In genomic region chr10:91208899-91209667, GRCm38 (mm10) we compare ENCODE assay signal across 14 mouse cellular contexts. TPM values are rescaled to one million over a fixed set of nuclear protein-coding genes. Genes with fewer than 3 reads are reported as not detected.
DNase-seq lines count a peak whose midpoint lies in the region; ATAC-seq and TF ChIP-seq lines count a peak whose summit lies in the region.
"Had no signal": no experiment of that assay in that cellular context is flagged by ENCODE, and none has a peak within 500 bp of the region (broad histone marks: within the 10 kb centered on the region; RNA-seq: fewer than 3 reads in every experiment).

No protein-coding gene starts in this region.

- no peak overlapping the region for H3K4me3 ChIP-seq in forebrain, embryonic 15.5 days
- H3K4me3 ChIP-seq in forebrain, embryonic 10.5 days, result no peak overlapping the region
- no peak overlapping the region for H3K4me3 ChIP-seq in lung, postnatal 0 days (ENCODE audit: low read depth, low read length)
- no peak overlapping the region for H3K4me3 ChIP-seq in lung, adult 2 months (replicated peaks; ENCODE audit: extremely low read depth, low read depth, low read length)
- no peak overlapping the region for H3K4me3 ChIP-seq in embryonic facial prominence, embryonic 14.5 days (ENCODE audit: low read depth, low read length)
- H3K4me3 ChIP-seq: lung, embryonic 15.5 days; midbrain, embryonic 10.5 days; stomach, embryonic 15.5 days had no signal

- H3K4me2 ChIP-seq in forebrain, embryonic 15.5 days (replicated peaks), result no peak overlapping the region
- no peak overlapping the region for H3K4me2 ChIP-seq in lung, postnatal 0 days (replicated peaks; ENCODE audit: low read depth, low read length)
- no peak overlapping the region for H3K4me2 ChIP-seq in embryonic facial prominence, embryonic 14.5 days (ENCODE audit: low read depth, low read length)
- H3K4me2 ChIP-seq: lung, embryonic 15.5 days; stomach, embryonic 15.5 days had no signal

- no peaks in the 10 kb centered on the region for H3K27me3 ChIP-seq in forebrain, embryonic 15.5 days
- H3K27me3 ChIP-seq in forebrain, embryonic 10.5 days (ENCODE audit: poor library complexity, severe bottlenecking), result no peaks in the 10 kb centered on the region
- H3K27me3 ChIP-seq in lung, postnatal 0 days (replicated peaks; ENCODE audit: insufficient read depth, low read length), result no peaks in the 10 kb centered on the region
- no peaks in the 10 kb centered on the region for H3K27me3 ChIP-seq in embryonic facial prominence, embryonic 14.5 days (replicated peaks; ENCODE audit: control insufficient read depth, insufficient read depth, low read length)
- H3K27me3 ChIP-seq: lung, embryonic 15.5 days; stomach, embryonic 15.5 days had no signal

- H3K9ac ChIP-seq in forebrain, embryonic 15.5 days (replicated peaks), result no peak overlapping the region
- no peak overlapping the region for H3K9ac ChIP-seq in lung, postnatal 0 days (replicated peaks; ENCODE audit: low read depth)
- no peak overlapping the region for H3K9ac ChIP-seq in embryonic facial prominence, embryonic 14.5 days (ENCODE audit: low read depth, low read length)
- H3K9ac ChIP-seq: lung, embryonic 15.5 days; stomach, embryonic 15.5 days had no signal

- no peak overlapping the region for H3K27ac ChIP-seq in forebrain, embryonic 15.5 days (replicated peaks)
- H3K27ac ChIP-seq in forebrain, embryonic 10.5 days, result no peak overlapping the region
- H3K27ac ChIP-seq in lung, postnatal 0 days (ENCODE audit: low read length), result no peak overlapping the region
- H3K27ac ChIP-seq in embryonic facial prominence, embryonic 14.5 days (replicated peaks; ENCODE audit: low read depth, low read length), result peak overlapping the region; percentile 77
- H3K27ac ChIP-seq: lung, embryonic 15.5 days; midbrain, embryonic 10.5 days; stomach, embryonic 15.5 days had no signal

- peaks cover 8% of the 10 kb centered on the region for H3K4me1 ChIP-seq in forebrain, embryonic 15.5 days
- H3K4me1 ChIP-seq in forebrain, embryonic 10.5 days, result peaks cover 7% of the 10 kb centered on the region; the same call in 1 of the 2 replicates
- H3K4me1 ChIP-seq in lung, postnatal 0 days (ENCODE audit: insufficient read depth, low read depth, low read length), result no peaks in the 10 kb centered on the region; the same call in 1 of the 2 replicates
- H3K4me1 ChIP-seq in lung, adult 2 months (ENCODE audit: control insufficient read depth, insufficient read depth, low read length), result no peaks in the 10 kb centered on the region
- H3K4me1 ChIP-seq in embryonic facial prominence, embryonic 14.5 days (ENCODE audit: control insufficient read depth, insufficient read depth, low read length), result peaks cover 21% of the 10 kb centered on the region
- H3K4me1 ChIP-seq: lung, embryonic 15.5 days; midbrain, embryonic 10.5 days; stomach, embryonic 15.5 days had no signal

- DNase-seq in forebrain, embryonic 10.5 days (ENCODE audit: extremely low spot score, low spot score), result no peak
- DNase-seq in lung, postnatal 0 days (ENCODE audit: low spot score), result peak; percentile 29
- no peak for DNase-seq in lung, adult 2 months
- DNase-seq in embryonic facial prominence, embryonic 14.5 days (ENCODE audit: low spot score), result peak; percentile 71
- DNase-seq in cerebellum, adult 11-12 months, result no peak
- DNase-seq in urinary bladder, adult 18-20 months (ENCODE audit: low spot score in 2 of 2), result no peak
- DNase-seq: cerebellum, adult 2 months; kidney, adult 11 months had no signal

- H3K9me3 ChIP-seq in forebrain, embryonic 15.5 days, result no peaks in the 10 kb centered on the region
- no peaks in the 10 kb centered on the region for H3K9me3 ChIP-seq in forebrain, embryonic 10.5 days
- H3K9me3 ChIP-seq in lung, postnatal 0 days (ENCODE audit: low read length), result no peaks in the 10 kb centered on the region
- no peaks in the 10 kb centered on the region for H3K9me3 ChIP-seq in embryonic facial prominence, embryonic 14.5 days (ENCODE audit: control insufficient read depth, low read length)
- H3K9me3 ChIP-seq: lung, embryonic 15.5 days; midbrain, embryonic 10.5 days; stomach, embryonic 15.5 days had no signal

- WGBS in forebrain, embryonic 15.5 days, result 77% methylated on average over 11 of the region's 11 CpGs
- WGBS in forebrain, embryonic 10.5 days, result 91% methylated on average over 11 of the region's 11 CpGs
- 78% methylated on average over 11 of the region's 11 CpGs for WGBS in lung, postnatal 0 days
- 79% methylated on average over 11 of the region's 11 CpGs for WGBS in lung, adult 2 months
- 63% methylated on average over 11 of the region's 11 CpGs for WGBS in embryonic facial prominence, embryonic 14.5 days

- TF ChIP-seq EP300 in lung, postnatal 0 days (IDR thresholded peaks at IDR 0.05), result no peak

- no peaks in the 10 kb centered on the region for H3K36me3 ChIP-seq in forebrain, embryonic 15.5 days
- no peaks in the 10 kb centered on the region for H3K36me3 ChIP-seq in forebrain, embryonic 10.5 days (replicated peaks)
- H3K36me3 ChIP-seq in lung, postnatal 0 days (ENCODE audit: insufficient read depth, low read length), result no peaks in the 10 kb centered on the region
- no peaks in the 10 kb centered on the region for H3K36me3 ChIP-seq in embryonic facial prominence, embryonic 14.5 days (ENCODE audit: control insufficient read depth, insufficient read depth, low read length)
- H3K36me3 ChIP-seq: lung, embryonic 15.5 days; midbrain, embryonic 10.5 days; stomach, embryonic 15.5 days had no signal

- ATAC-seq in forebrain, embryonic 15.5 days (replicated peaks), result 0 out of 2 replicates have a peak, but pooled peaks have one; percentile 69
- no peak for ATAC-seq in lung, postnatal 0 days
- peak; percentile 67; the same call in 1 of the 2 replicates for ATAC-seq in embryonic facial prominence, embryonic 14.5 days (ENCODE audit: low read depth)
- peak; percentile 74 for ATAC-seq in megakaryocyte, adult 5-6 weeks (ENCODE audit: poor library complexity, severe bottlenecking)
- ATAC-seq: hindbrain, embryonic 16.5 days had no signal

- no peak for TF ChIP-seq CTCF in lung, postnatal 0 days (IDR thresholded peaks at IDR 0.05)
- no peak for TF ChIP-seq CTCF in lung, adult 2 months (IDR thresholded peaks at IDR 0.05; ENCODE audit: insufficient read depth, low read length)

- TF ChIP-seq POLR2A in lung, adult 2 months (IDR thresholded peaks at IDR 0.05; ENCODE audit: borderline replicate concordance, extremely low read depth, low read depth, low read length), result no peak

RNA-seq across cellular contexts. Expression of gene Tmpo, which starts 28.0 kb away (rescaled TPM):
- 191 and 194 TPM in 2 replicates for polyA plus RNA-seq in forebrain, embryonic 15.5 days (2015; fragmentation: Nextera tagmentation; extraction: Ambion mirVana)
- 261 and 275 TPM in 2 replicates for polyA plus RNA-seq in forebrain, embryonic 10.5 days (2016; fragmentation: Nextera tagmentation; extraction: Ambion mirVana)
- 53.3 and 67.4 TPM in 2 replicates for polyA plus RNA-seq in lung, postnatal 0 days (2015; fragmentation: Nextera tagmentation; extraction: Ambion mirVana)
- 40.4 and 49.6 TPM in 2 replicates for polyA plus RNA-seq in lung, adult 2 months (2012; rRNA removed)
- polyA plus RNA-seq in embryonic facial prominence, embryonic 14.5 days (2014; fragmentation: Nextera tagmentation; extraction: Ambion mirVana), result 185 and 227 TPM in 2 replicates
- 559 and 619 TPM in 2 replicates for total RNA-seq in megakaryocyte, adult 5-6 weeks (2015)
- 895 and 963 TPM in 2 replicates for total RNA-seq in megakaryocyte, adult 5-6 weeks (2017)

Comparison
In these comparisons a context has a peak if more than half of its experiments do, and no peak if none do; other contexts are left out.
1. DNase-seq: peak in lung, postnatal 0 days (single experiment) and embryonic facial prominence, embryonic 14.5 days (single experiment); none in forebrain, embryonic 10.5 days (single experiment), lung, adult 2 months (single experiment), cerebellum, adult 11-12 months (single experiment) and urinary bladder, adult 18-20 months (0 of 2).